Mouse (Mus musculus): ENCODE results near the gene Ints7.

DNA sequence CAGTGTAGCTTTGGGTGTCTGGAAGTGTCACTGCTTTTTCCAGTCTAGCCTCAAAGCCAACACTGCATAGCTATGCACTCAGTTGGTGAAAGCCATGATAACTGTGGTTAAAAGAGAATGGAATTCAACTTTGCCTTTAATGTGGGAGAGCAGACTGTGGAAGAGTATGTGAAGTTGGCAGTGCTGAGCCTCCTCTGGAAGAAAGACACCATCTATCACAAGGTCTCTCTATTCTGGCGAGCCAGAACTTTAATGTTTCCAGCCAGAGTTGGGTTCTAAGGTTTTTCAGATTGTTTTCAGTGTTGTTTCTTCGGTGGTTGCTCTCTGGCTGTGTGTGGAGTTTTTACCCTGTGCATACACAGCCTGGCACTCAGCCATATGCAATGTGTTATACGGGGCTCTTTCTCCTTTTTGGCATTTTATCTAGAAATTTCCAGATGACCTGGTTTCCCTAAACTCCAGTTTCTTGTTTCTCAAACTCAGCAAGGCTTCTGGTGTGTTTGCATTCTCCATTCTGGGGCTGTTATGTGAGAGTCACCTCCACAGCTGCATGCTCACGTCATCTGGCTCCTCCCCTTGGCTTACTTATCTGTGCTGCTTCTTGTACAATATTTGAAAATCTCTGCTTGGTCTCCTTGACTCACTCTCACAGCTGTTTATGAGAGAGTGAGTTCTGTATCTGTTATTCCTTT lies 47.4 kb upstream of the Ints7 start:
- TF ChIP-seq CTCF (IDR thresholded peaks at IDR 0.05; ENCODE audit: low read depth, low read length) (no peak), POLR2AphosphoS5 (IDR thresholded peaks at IDR 0.05; ENCODE audit: insufficient replicate concordance, low read depth, low read length) (no peak)

All from G1E (cell line).